7 mouse cellular contexts compared by ENCODE assay signal in genomic region chr2:144247337-144247978, GRCm38 (mm10). TPM values are rescaled to one million over a fixed set of nuclear protein-coding genes. Genes with fewer than 3 reads are reported as not detected.
DNase-seq lines count a peak whose midpoint lies in the region; ATAC-seq and TF ChIP-seq lines count a peak whose summit lies in the region.

No protein-coding gene starts in this region.

- peaks cover 11% of the 10 kb centered on the region for H3K4me1 ChIP-seq in lung, embryonic 16.5 days (replicated peaks; ENCODE audit: control insufficient read depth, insufficient read depth, low read length)
- peaks cover 4% of the 10 kb centered on the region; the same call in 1 of the 2 replicates for H3K4me1 ChIP-seq in intestine, embryonic 15.5 days (replicated peaks)

- H3K27me3 ChIP-seq in lung, embryonic 16.5 days (ENCODE audit: control insufficient read depth, insufficient read depth, low read depth, low read length): no peaks in the 10 kb centered on the region
- H3K27me3 ChIP-seq in intestine, embryonic 15.5 days (replicated peaks): no peaks in the 10 kb centered on the region
- no peaks in the 10 kb centered on the region for H3K27me3 ChIP-seq in splenic B cell, adult 2 months (ENCODE audit: control insufficient read depth, insufficient read depth, low read length, poor library complexity, severe bottlenecking)

- no peak overlapping the region for H3K4me3 ChIP-seq in lung, embryonic 16.5 days (ENCODE audit: low read length)
- H3K4me3 ChIP-seq in gastrocnemius, adult 2 months: no peak overlapping the region
- no peak overlapping the region for H3K4me3 ChIP-seq in intestine, embryonic 15.5 days (replicated peaks)

- intact Hi-C loops in gastrocnemius, adult 2 months (cut with DNase I): no loop called here

- peak; percentile 24; the same call in 1 of the 2 replicates for ATAC-seq in lung, embryonic 16.5 days (ENCODE audit: low read depth)
- peak; percentile 55 for ATAC-seq in intestine, embryonic 15.5 days

- no peaks in the 10 kb centered on the region for H3K9me3 ChIP-seq in lung, embryonic 16.5 days (ENCODE audit: control insufficient read depth, low read length)
- H3K9me3 ChIP-seq in intestine, embryonic 15.5 days: no peaks in the 10 kb centered on the region

- WGBS in lung, embryonic 16.5 days: 29% methylated on average over 5 of the region's 5 CpGs
- 28% methylated on average over 5 of the region's 5 CpGs for WGBS in intestine, embryonic 15.5 days

- no peak for DNase-seq in lung, postnatal 10 days
- DNase-seq in gastrocnemius, adult 2 months: peak; percentile 68
- peak; percentile 75 for DNase-seq in splenic B cell, adult 2 months (ENCODE audit: low read depth, low spot score)
- DNase-seq in urinary bladder, postnatal 14 days (ENCODE audit: low spot score): no peak
- no peak for DNase-seq in right cerebral cortex, postnatal 36 days (ENCODE audit: low spot score in 2 of 2)

- no peak overlapping the region for H3K27ac ChIP-seq in lung, embryonic 16.5 days (ENCODE audit: low read length)
- peak overlapping the region; percentile 84 for H3K27ac ChIP-seq in gastrocnemius, adult 2 months
- H3K27ac ChIP-seq in intestine, embryonic 15.5 days: peak overlapping the region; percentile 73

- peaks cover 17% of the 10 kb centered on the region for H3K36me3 ChIP-seq in lung, embryonic 16.5 days (ENCODE audit: control insufficient read depth, insufficient read depth, low read length)
- peaks cover 19% of the 10 kb centered on the region for H3K36me3 ChIP-seq in intestine, embryonic 15.5 days
- peaks cover 19% of the 10 kb centered on the region for H3K36me3 ChIP-seq in splenic B cell, adult 2 months (ENCODE audit: control insufficient read depth, insufficient read depth, low read length, poor library complexity, severe bottlenecking)

- H3K9ac ChIP-seq in lung, embryonic 16.5 days (ENCODE audit: low read length): no peak overlapping the region
- H3K9ac ChIP-seq in intestine, embryonic 15.5 days: no peak overlapping the region

- TF ChIP-seq CTCF in gastrocnemius, adult 2 months (IDR thresholded peaks at IDR 0.05): no peak

- H3K4me2 ChIP-seq in lung, embryonic 16.5 days (ENCODE audit: low read depth, low read length): no peak overlapping the region
- no peak overlapping the region for H3K4me2 ChIP-seq in intestine, embryonic 15.5 days (replicated peaks)

RNA-seq across cellular contexts. Expression of gene Mgme1, which starts 23.0 kb away (rescaled TPM):
- polyA plus RNA-seq in lung, embryonic 16.5 days (2015; fragmentation: Nextera tagmentation; extraction: Ambion mirVana): 21.8 and 22.6 TPM in 2 replicates
- 10 to 100 TPM; 10.2 to 11.9 TPM for total RNA-seq in gastrocnemius, adult 2 months (2021)
- 22.7 and 23.3 TPM in 2 replicates for polyA plus RNA-seq in intestine, embryonic 15.5 days (2015; fragmentation: Nextera tagmentation; extraction: Ambion mirVana)

RNA-seq across cellular contexts. Expression of gene Snx5, which starts 23.2 kb away (rescaled TPM):
- polyA plus RNA-seq in lung, embryonic 16.5 days (2015; fragmentation: Nextera tagmentation; extraction: Ambion mirVana): 101 and 103 TPM in 2 replicates
- total RNA-seq in gastrocnemius, adult 2 months (2021): 10 to 100 TPM; 52.0 to 60.6 TPM
- polyA plus RNA-seq in intestine, embryonic 15.5 days (2015; fragmentation: Nextera tagmentation; extraction: Ambion mirVana): 131 and 140 TPM in 2 replicates

Comparison
In these comparisons a context has a peak if more than half of its experiments do, and no peak if none do; other contexts are left out.
1. DNase-seq: peak in gastrocnemius, adult 2 months (single experiment) and splenic B cell, adult 2 months (single experiment); none in lung, postnatal 10 days (single experiment), urinary bladder, postnatal 14 days (single experiment) and right cerebral cortex, postnatal 36 days (0 of 2).